Mouse (Mus musculus): Measurements from ENCODE around the gene Tekt3. TPM values are rescaled to one million over a fixed set of nuclear protein-coding genes. Genes with fewer than 3 reads are reported as not detected.
A peak's percentile ranks its signal among the peaks of the same experiment; 100 is the strongest.

Gene Tekt3
- polyA plus RNA-seq, 1 experiment from 2014 or later, result not detected

DNA sequence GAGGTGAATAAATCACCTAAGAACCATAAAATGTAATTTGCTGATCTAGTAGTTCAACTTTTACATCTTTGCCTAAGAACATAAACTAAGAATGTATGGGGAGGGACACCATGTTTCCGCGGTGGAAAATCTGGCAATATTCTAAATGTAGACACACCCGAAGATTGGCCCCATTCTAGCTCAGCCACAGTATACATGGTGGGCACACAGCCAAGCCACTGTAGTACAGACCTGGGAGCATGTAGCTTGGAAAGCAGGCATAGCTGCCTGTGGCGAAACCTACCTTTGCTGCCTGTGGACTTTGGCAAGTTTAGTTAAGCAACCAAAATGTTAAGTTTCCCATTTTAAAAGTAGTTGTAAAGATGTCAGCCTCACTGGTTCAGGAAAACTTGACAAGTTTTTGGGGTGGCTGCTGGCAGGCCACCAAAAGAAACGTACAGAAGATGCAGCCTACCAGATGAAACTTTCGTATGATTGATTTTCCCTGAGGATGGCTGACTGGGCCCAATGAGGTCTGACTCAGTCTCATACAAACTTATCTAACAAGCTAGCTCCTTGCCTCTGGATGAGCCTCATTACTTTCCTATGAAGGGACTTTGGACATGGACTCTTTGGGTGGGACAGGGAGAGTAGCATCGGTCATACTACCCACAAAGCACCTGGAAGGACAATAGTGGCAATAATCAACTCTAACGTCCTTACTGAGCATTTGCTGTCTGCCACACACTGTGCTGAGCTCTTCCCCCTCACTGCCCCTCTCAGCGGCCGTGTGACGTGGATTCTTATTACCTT lies 25.8 kb upstream of the Tekt3 start:
- peaks cover 17% of the 10 kb centered on the region for H3K4me1 ChIP-seq
- WGBS, result 84% methylated on average over 11 of the region's 11 CpGs
- H3K27ac ChIP-seq, result no peak overlapping the region
- no peak for DNase-seq (ENCODE audit: low spot score)
- no peak overlapping the region for H3K4me3 ChIP-seq
- no peaks in the 10 kb centered on the region for H3K27me3 ChIP-seq (ENCODE audit: low read depth, poor library complexity, severe bottlenecking)
- H3K36me3 ChIP-seq, result no peaks in the 10 kb centered on the region
- no peaks in the 10 kb centered on the region for H3K9me3 ChIP-seq (replicated peaks)

DNA sequence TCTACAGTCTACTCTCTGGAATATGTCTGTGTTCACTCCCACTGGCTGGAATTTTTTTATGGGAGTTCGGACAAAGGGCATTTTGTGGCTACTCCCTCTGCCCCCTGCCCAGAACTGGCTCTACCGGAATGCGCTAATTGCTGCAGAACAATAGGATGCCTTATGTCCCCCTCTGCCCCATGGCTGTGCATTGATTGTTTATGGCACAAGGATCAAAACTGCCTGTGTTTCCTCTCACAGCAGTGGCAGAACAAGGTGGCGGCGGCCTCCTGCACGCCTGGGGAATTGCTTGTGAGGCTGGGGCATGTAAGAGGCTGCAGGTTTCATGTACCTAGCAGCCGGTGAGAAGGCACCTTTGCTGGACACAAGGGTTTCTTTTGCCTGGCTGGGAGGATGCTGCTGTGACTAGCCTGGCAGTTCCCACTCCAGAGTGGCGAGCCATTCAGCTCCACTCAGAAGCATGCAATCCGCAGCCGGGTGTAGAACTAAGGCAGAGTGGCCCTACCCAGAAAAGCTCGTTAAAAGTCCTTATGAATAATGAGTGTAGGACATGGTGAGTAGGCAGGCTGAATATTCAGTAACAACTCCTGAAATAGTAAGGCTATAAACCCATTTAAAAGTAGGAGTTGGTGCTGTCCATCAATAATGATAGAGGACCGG lies 21.3 kb upstream of the Tekt3 start:
- peak; percentile 59 for DNase-seq (ENCODE audit: low spot score)
- Histone ChIP-seq H3K4me1 (peaks cover 19% of the 10 kb centered on the region), H3K9me3 (replicated peaks) (no peaks in the 10 kb centered on the region), H3K27ac (peak overlapping the region; percentile 80), H3K36me3 (no peaks in the 10 kb centered on the region), H3K27me3 (ENCODE audit: low read depth, poor library complexity, severe bottlenecking) (no peaks in the 10 kb centered on the region), H3K4me3 (no peak overlapping the region)
- WGBS, result 63% methylated on average over 12 of the region's 12 CpGs

DNA sequence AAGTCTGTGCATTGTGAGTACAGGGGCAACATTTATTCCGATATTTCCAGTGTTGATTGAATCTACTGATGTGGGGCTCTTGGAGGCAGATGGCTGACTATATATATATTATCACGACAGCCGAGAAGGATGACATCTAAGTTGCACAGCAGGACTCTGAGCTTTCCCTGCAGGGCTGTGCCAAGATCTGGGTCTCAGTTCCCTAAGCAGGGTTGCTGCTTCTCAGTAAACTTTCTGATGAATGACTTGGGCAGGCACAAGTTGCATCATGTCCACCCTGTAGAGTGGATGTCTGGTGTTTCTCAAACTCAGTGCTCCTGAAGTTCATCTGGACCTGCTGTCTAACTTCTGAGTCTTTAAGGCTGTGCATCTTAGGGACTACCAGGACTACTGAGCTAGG lies 15.7 kb upstream of the Tekt3 start:
- WGBS, result 81% methylated on average over 3 of the region's 3 CpGs
- no peaks in the 10 kb centered on the region for H3K36me3 ChIP-seq
- no peak overlapping the region for H3K4me3 ChIP-seq
- DNase-seq (ENCODE audit: low spot score), result no peak
- H3K4me1 ChIP-seq, result peaks cover 1% of the 10 kb centered on the region
- no peak overlapping the region for H3K27ac ChIP-seq
- no peaks in the 10 kb centered on the region for H3K27me3 ChIP-seq (ENCODE audit: low read depth, poor library complexity, severe bottlenecking)
- no peaks in the 10 kb centered on the region for H3K9me3 ChIP-seq (replicated peaks)

DNA sequence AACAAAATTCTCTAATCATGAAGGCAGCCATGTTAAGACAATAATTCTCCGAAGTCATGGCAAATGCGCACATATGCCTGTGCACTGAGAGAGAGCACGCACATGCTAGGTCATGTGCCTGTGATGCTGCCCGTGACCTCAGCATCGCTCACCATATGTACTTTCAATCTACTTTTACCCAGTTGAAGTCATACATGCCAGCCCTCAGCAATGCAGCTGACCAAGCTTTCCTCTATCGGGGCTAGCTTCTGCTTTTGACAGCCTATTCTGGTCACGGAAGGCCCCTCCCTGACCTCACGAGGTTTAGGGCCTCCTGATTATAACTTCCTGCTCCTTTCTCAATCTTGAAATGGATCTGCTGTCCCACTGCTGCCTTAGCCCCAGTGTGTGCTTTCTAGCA lies 15.1 kb upstream of the Tekt3 start:
- Histone ChIP-seq H3K9me3 (replicated peaks) (no peaks in the 10 kb centered on the region), H3K27ac (no peak overlapping the region), H3K4me1 (no peaks in the 10 kb centered on the region), H3K4me3 (no peak overlapping the region), H3K36me3 (no peaks in the 10 kb centered on the region), H3K27me3 (ENCODE audit: low read depth, poor library complexity, severe bottlenecking) (no peaks in the 10 kb centered on the region)
- no peak for DNase-seq (ENCODE audit: low spot score)
- WGBS, result 88% methylated on average over 8 of the region's 8 CpGs

DNA sequence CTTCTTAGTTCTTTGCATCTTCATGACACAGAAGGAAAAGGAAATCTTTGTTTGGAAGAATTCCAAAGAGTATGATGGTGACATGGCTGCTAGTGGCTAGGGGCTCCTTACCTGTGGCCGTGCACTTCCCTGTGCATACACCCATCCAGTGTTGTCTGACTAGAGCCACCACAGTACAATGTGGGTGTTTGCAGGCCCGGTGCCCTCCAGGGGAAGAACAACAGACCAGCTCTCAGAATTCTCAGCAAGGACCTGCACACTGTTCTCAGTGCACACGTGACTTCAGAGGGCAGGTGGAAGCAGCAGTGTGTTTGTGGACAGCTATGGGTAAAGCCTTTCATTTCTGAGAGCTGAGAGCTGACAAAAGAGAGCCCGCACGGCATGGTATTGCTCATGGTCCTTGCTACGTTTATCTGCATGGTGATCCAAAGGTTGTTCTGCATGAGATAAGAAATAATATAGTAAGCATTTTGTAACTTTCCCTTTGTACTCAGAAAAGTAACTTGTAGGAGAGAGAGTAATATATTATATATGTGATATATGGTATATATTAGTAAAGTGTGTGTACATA lies 11.0 kb upstream of the Tekt3 start:
- H3K4me1 ChIP-seq, result no peaks in the 10 kb centered on the region
- 91% methylated on average over 6 of the region's 6 CpGs for WGBS
- H3K27me3 ChIP-seq (ENCODE audit: low read depth, poor library complexity, severe bottlenecking), result no peaks in the 10 kb centered on the region
- H3K9me3 ChIP-seq (replicated peaks), result no peaks in the 10 kb centered on the region
- DNase-seq (ENCODE audit: low spot score), result no peak
- H3K4me3 ChIP-seq, result no peak overlapping the region
- no peak overlapping the region for H3K27ac ChIP-seq
- no peaks in the 10 kb centered on the region for H3K36me3 ChIP-seq

DNA sequence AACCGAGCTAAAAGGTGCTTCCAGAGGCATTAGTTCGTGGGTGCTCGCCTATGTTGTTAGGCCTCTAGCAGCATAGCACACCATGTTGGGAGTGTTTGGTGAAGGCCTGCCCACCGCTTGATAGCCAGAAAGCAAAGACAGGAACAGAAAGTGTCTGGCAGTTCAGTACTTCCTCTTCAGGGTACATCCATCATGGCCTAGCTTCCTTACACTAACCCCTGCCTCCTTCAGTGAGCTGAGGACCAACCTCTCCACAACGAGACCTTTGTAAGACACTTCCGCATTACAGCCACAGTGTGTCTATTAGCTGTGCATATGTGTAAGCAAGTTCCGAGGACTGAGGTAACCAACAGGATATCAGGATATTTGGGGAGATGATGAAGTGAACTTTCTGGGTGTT lies 10.4 kb upstream of the Tekt3 start:
- WGBS, result 91% methylated on average over 7 of the region's 7 CpGs
- Histone ChIP-seq H3K27me3 (ENCODE audit: low read depth, poor library complexity, severe bottlenecking) (no peaks in the 10 kb centered on the region), H3K9me3 (replicated peaks) (no peaks in the 10 kb centered on the region)

DNA sequence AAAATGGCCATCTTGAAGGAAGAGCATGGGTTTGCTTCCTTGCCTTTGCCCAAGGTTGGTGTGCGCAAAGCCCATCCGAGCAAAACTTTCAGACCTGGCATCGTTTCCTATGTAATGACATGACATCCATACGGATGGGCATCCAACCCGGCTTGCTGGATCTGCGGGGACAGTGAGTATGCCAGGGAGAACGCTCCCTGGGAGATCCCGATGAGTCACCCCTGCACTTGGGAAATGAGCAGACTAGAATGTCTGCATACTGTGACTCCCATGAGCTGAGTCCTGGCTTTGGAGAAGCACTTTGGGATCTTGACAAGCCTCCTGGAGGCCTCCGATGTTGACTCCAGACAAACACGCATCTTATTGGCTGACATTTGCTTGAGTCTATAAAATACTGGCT lies 9.5 kb upstream of the Tekt3 start:
- 97% methylated on average over 10 of the region's 10 CpGs for WGBS
- Histone ChIP-seq H3K9me3 (replicated peaks) (no peaks in the 10 kb centered on the region), H3K4me1 (no peaks in the 10 kb centered on the region), H3K4me3 (no peak overlapping the region), H3K27ac (no peak overlapping the region), H3K36me3 (no peaks in the 10 kb centered on the region), H3K27me3 (ENCODE audit: low read depth, poor library complexity, severe bottlenecking) (no peaks in the 10 kb centered on the region)
- no peak for DNase-seq (ENCODE audit: low spot score)

More for the DNA sequence above, 10.4 kb upstream of the Tekt3 start:
- H3K36me3 ChIP-seq, result no peaks in the 10 kb centered on the region
- no peak for DNase-seq (ENCODE audit: low spot score)
- no peaks in the 10 kb centered on the region for H3K4me1 ChIP-seq
- no peak overlapping the region for H3K27ac ChIP-seq
- no peak overlapping the region for H3K4me3 ChIP-seq

DNA sequence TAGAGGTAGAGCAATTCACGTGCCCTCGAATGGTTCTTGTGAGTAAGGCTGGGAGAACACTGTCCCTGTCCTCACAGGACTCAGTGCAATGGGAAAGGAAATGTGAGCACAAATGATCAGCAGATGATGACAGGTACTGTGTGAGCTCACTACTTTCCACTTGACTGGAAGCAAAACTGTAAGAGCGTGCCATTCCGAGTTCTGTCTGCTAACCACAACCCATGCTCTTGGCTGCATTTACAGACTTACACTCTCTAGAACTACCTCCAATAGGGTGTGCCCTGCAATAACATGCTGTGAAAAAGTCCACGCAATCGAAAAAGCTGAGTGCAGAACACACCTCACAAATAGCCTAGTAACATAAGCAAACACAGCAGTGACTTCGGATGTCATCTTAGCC lies 5.9 kb upstream of the Tekt3 start:
- no peaks in the 10 kb centered on the region for H3K36me3 ChIP-seq
- no peaks in the 10 kb centered on the region for H3K27me3 ChIP-seq (ENCODE audit: low read depth, poor library complexity, severe bottlenecking)
- 0 out of 2 replicates have a peak, but pooled peaks cover 3% of the 10 kb centered on the region for H3K4me1 ChIP-seq
- 92% methylated on average over 7 of the region's 7 CpGs for WGBS
- DNase-seq (ENCODE audit: low spot score), result no peak
- no peak overlapping the region for H3K4me3 ChIP-seq
- no peak overlapping the region for H3K27ac ChIP-seq
- no peaks in the 10 kb centered on the region for H3K9me3 ChIP-seq (replicated peaks)

DNA sequence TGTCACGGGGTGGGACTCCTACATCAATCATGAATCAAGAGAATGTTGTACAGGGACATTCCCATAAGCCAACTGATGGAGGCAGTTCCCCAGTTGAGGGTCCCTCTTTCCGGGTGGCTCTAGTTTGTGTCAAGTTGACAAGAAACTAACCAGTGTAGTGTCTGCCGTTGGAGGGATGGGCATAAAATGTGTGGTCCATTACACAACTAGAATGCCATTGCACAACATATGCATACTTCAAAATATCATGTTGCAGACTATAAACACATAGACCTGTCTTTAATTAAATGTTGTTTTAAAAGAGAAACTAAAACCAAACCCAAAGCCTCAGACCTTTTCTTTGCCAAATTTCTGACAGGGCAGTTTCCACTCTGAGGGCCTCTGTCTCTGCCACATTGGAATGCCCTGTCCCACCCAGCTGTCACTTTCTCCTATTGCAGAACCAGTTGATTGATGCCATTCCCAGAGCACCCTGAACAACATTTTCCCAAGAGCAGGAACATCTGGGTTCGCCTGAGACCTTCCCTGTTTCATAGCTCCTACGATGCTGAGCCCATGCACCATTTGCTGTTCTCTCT lies 3.0 kb upstream of the Tekt3 start:
- WGBS, result 66% methylated on average over 5 of the region's 5 CpGs
- no peak for DNase-seq (ENCODE audit: low spot score)

DNA sequence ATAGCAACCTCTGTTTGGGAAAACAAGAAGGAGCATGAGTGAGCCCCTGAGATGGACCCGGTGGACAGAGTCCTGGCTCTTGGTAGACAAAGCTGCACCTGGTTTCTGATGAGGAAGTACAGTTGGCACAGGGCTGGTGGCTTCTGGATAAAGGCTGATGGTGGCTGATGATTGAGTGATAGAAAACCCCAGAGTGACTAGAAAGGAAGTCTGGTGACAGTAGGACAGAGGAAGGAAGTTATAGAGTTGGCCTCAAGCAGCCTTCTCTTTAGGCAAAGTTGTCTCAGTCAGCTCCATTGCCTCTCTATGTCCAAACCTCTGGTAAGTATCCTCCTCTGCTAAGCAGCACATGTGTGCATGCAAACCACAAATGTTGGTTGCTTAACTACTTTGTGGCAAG lies 1.5 kb upstream of the Tekt3 start:
- Histone ChIP-seq H3K27ac (no peak overlapping the region), H3K36me3 (no peaks in the 10 kb centered on the region), H3K4me3 (no peak overlapping the region), H3K27me3 (ENCODE audit: low read depth, poor library complexity, severe bottlenecking) (no peaks in the 10 kb centered on the region), H3K9me3 (replicated peaks) (no peaks in the 10 kb centered on the region), H3K4me1 (peaks cover 7% of the 10 kb centered on the region)
- WGBS, result 89% methylated on average over 1 of the region's 1 CpGs
- no peak for DNase-seq (ENCODE audit: low spot score)

More for the DNA sequence above, 3.0 kb upstream of the Tekt3 start:
- no peak overlapping the region for H3K4me3 ChIP-seq
- no peaks in the 10 kb centered on the region for H3K36me3 ChIP-seq
- no peaks in the 10 kb centered on the region for H3K27me3 ChIP-seq (ENCODE audit: low read depth, poor library complexity, severe bottlenecking)
- H3K27ac ChIP-seq, result no peak overlapping the region
- peaks cover 7% of the 10 kb centered on the region for H3K4me1 ChIP-seq
- H3K9me3 ChIP-seq (replicated peaks), result no peaks in the 10 kb centered on the region

DNA sequence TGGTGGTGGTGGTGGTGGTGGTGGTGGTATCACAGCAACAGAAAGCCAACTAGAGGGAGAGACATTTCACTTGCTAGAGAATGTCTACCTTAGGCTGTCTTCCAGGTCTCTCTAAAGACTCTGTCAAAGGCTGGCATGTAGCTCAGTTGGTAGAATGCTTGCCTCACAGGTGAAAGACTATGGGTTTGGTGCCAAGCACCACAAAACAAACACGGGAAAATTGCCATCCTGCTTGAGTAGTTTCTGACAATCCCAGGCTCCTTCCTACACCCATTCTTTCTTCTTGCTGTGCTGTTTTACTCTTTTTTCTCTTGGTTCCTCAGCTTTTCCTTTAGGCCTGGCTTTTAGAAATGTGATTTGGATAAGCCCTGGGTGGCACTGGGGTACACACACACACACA lies 5.1 kb downstream of the Tekt3 start:
- H3K4me3 ChIP-seq, result no peak overlapping the region
- no peak for DNase-seq (ENCODE audit: low spot score)
- peaks cover 3% of the 10 kb centered on the region for H3K4me1 ChIP-seq
- no peaks in the 10 kb centered on the region for H3K36me3 ChIP-seq
- no peak overlapping the region for H3K27ac ChIP-seq
- no peaks in the 10 kb centered on the region for H3K27me3 ChIP-seq (ENCODE audit: low read depth, poor library complexity, severe bottlenecking)
- no peaks in the 10 kb centered on the region for H3K9me3 ChIP-seq (replicated peaks)
- WGBS, result 92% methylated on average over 1 of the region's 1 CpGs

DNA sequence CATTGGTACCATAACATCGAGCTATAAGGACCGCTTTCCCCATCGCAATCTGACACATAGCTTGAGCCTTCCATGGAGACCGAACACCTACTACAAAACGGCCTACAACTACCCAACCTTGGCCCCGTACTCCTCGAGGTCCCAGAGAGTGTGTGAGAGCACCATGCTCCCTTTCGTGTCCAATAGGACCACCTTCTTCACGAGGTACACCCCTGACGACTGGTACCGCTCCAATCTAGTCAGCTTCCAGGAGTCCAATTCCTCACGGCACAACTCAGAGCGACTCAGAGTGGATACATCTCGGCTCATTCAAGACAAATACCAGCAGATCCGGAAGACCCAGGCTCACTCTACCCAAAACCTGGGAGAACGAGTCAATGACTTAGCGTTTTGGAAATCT lies 8.6 kb downstream of the Tekt3 start:
- H3K4me1 ChIP-seq, result no peaks in the 10 kb centered on the region
- WGBS, result 93% methylated on average over 17 of the region's 17 CpGs
- no peaks in the 10 kb centered on the region for H3K27me3 ChIP-seq (ENCODE audit: low read depth, poor library complexity, severe bottlenecking)
- H3K4me3 ChIP-seq, result no peak overlapping the region
- H3K9me3 ChIP-seq (replicated peaks), result no peaks in the 10 kb centered on the region
- no peaks in the 10 kb centered on the region for H3K36me3 ChIP-seq
- no peak for DNase-seq (ENCODE audit: low spot score)
- H3K27ac ChIP-seq, result no peak overlapping the region

DNA sequence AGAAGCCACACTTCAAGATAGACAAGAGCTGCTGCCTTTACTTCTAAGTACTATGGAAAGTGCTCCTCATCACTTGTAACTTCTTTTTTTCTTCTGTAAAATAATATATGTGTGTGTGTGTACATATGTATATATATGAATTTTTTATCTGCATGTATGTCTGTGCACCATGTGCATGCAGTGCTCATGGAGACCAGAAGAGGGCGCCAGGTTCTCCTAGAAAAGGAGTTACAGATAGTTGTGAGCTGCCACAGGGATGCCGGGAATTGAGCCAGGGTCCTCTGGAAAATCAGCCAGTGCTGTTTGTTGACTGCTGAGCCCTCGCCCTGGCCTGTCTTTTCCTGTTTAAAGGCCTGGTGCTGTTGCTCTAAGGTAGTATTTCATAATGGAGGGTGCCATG lies 23.1 kb downstream of the Tekt3 start:
- DNase-seq (ENCODE audit: low spot score), result no peak
- H3K27ac ChIP-seq, result no peak overlapping the region
- H3K27me3 ChIP-seq (ENCODE audit: low read depth, poor library complexity, severe bottlenecking), result no peaks in the 10 kb centered on the region
- H3K4me1 ChIP-seq, result peaks cover 5% of the 10 kb centered on the region; the same call in 1 of the 2 replicates
- no peaks in the 10 kb centered on the region for H3K9me3 ChIP-seq (replicated peaks)
- WGBS, result 79% methylated on average over 3 of the region's 3 CpGs
- H3K4me3 ChIP-seq, result no peak overlapping the region
- H3K36me3 ChIP-seq, result no peaks in the 10 kb centered on the region
